Mouse (Mus musculus) inflammation-experienced regulatory T-cells, adult 6 months (primary cell): ENCODE measurements at regions not wholly inside any gene's neighbourhood (a gene's known extent, or its start where the extent isn't known, plus 50 kb on each side); places are given as distances from the start of the nearest gene placed in this dataset.
A peak's percentile ranks its signal among the peaks of the same experiment; 100 is the strongest.

Experiments used
- ATAC-seq: one replicate; pipeline ENCODE4 v1.8.0; 2017

GRCm38 (mm10) chr6:8831204-8831603 is 52.9 kb upstream of the Ica1 start:
- peak; percentile 74 for ATAC-seq

DNA sequence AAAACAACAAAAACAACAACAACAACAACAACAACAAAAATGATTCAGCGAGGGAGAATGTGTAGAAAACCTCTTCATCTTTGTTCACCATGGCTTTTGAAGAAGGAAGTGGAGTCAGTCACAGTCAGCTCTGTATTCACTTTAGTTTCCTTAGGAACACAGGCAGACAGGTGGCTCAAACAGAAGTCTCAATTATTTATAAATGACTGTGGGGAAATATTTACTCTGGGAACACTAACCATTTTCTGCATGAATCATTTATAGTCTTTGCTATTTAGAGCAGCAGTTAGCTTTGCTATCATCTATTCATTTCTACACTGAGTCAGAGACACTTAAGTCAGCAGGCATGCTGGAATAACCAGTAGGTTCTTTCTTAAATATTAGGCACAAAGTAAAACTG is 54.6 kb upstream of the Ica1 start:
- no peak for ATAC-seq

GRCm38 (mm10) chr6:8853657-8854056 is 75.4 kb upstream of the Ica1 start:
- no peak for ATAC-seq

DNA sequence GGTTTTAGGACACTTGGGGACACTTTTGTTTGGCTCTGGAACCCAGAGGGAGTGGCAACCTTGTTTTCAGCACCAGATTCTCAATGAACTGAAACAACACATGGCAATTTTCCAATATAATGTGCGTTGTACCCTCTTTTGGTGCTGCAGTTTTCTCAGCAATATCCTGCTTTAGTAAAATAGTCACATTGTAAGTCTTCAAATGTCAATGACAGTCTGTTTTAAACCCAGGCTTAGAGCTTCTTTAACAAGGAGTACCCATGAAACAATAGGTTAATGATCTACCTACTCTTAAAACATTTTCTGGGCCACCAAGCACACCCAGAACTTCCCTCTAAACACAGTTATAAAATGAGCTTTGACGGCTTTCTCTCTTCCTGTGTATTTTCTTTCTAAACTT is 82.3 kb upstream of the Ica1 start:
- ATAC-seq: no peak

- ATAC-seq: no peak
Observed at GRCm38 (mm10) chr6:8863843-8864620, 84.2 kb upstream of the Nxph1 start.

DNA sequence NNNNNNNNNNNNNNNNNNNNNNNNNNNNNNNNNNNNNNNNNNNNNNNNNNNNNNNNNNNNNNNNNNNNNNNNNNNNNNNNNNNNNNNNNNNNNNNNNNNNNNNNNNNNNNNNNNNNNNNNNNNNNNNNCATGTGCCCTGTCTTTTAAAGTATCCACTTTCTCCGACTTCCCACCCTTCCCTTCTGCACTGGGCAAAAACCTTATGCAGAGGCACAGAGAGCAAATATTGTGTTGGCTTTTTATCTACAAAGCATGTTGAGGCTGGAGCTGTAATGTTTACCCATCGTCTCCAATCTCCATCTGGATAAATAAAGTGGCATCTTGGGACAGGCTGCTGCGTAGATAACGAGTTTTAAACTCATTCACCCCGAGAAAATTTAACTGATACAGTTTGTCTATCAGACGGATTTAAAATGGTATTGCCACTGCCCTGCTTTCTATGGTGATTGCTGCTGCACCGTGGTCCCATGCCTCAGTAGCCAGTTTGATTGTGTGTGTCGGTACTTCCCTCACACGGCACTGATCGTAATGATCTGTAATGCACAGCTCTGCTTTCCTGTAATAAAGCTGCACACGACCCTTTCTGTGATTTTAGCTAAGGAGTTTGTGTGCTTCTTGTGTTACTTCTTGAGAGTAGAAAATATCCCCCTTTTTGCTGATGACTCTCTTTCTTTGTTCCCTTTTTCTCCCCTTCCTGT is 70.7 kb upstream of the Nxph1 start:
- no peak for ATAC-seq

- no peak for ATAC-seq
Observed at GRCm38 (mm10) chr6:8893665-8894064, 54.6 kb upstream of the Nxph1 start.

GRCm38 (mm10) chr6:8896097-8896496 is 52.1 kb upstream of the Nxph1 start:
- ATAC-seq: no peak

DNA sequence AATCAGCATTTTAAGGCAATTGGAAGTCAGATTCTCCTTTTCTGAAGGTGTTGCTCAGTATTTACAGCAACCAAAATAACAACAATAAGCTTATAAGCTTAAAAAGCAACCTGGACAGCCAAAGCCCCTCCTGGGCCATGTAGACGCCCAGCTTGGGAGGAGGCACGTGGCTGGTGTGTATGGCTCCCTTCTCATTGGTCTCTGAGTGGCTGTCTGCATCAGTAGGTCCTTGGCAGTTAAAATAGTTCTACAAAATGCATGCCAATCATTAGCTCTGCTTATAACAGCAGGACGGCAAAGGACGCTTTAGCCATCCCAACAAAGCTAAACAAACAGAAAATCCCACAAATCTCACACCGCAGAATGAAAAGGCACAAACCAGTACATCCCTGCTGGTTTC is 51.4 kb upstream of the Nxph1 start:
- ATAC-seq: no peak

DNA sequence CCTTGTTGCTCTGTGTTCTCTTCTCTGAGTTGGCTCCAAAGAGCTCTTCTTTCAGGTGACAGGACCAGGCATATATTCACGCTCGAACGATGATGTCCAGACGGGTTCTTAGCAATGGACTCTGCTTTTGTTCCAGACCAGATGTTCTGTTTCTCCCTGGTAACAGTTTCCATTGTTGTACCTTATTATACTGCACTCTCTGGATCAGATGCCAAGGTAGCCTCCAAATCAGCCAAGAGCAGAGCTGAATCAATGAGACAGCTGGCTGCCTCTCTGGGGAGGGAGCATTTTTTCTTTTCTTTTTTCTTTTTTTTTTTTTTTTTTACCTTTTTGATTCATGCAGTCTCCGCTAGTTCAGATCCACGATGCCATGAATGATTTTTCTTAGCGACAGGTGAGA is 50.9 kb upstream of the Nxph1 start:
- ATAC-seq: no peak

GRCm38 (mm10) chr6:8898268-8898667 is 50.0 kb upstream of the Nxph1 start:
- ATAC-seq: no peak
